Comparison of ENCODE assay signal across 9 mouse cellular contexts in the genomic region with DNA sequence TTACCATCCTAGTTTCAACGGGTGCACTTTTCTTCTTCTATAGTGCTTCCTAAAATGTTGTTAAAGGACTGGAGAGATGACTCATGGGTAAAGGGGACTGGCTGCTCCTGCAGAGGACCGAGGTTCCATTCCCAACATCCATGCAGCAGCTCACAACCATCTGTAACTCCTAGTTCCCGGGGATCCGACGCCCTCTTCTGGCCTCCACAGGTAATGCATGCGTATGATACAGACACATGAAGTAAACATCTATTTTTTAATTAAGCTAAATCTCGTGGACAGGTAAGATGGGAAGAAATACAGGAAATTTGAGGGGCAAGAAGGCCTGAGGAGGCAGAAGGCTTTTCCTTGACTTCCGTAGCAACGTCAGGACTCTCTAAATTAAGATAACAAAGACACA. TPM values are rescaled to one million over a fixed set of nuclear protein-coding genes. Genes with fewer than 3 reads are reported as not detected.
A peak's percentile ranks its signal among the peaks of the same experiment; 100 is the strongest.
DNase-seq lines count a peak whose midpoint lies in the region; ATAC-seq and TF ChIP-seq lines count a peak whose summit lies in the region.
"Had no signal": no experiment of that assay in that cellular context is flagged by ENCODE, and none has a peak within 500 bp of the region (broad histone marks: within the 10 kb centered on the region; RNA-seq: fewer than 3 reads in every experiment).

No protein-coding gene starts in this region.

- peak; percentile 63 for TF ChIP-seq CTCF in kidney, adult 2 months (conservative IDR thresholded peaks at IDR 0.05; ENCODE audit: insufficient read depth, insufficient read length, low read depth, low read length)

- ATAC-seq in hindbrain, embryonic 16.5 days, result no peak

- no peaks in the 10 kb centered on the region for H3K36me3 ChIP-seq in heart, embryonic 10.5 days
- H3K36me3 ChIP-seq in kidney, adult 2 months (ENCODE audit: control insufficient read depth, insufficient read depth, low read length), result no peaks in the 10 kb centered on the region
- no peaks in the 10 kb centered on the region for H3K36me3 ChIP-seq in myocyte (ENCODE audit: control insufficient read depth, insufficient read depth)
- H3K36me3 ChIP-seq in hindbrain, embryonic 16.5 days (ENCODE audit: control insufficient read depth, insufficient read depth, low read length), result no peaks in the 10 kb centered on the region

- H3K27me3 ChIP-seq in heart, embryonic 10.5 days (ENCODE audit: insufficient read depth, poor library complexity, severe bottlenecking), result no peaks in the 10 kb centered on the region
- no peaks in the 10 kb centered on the region for H3K27me3 ChIP-seq in kidney, adult 2 months (replicated peaks; ENCODE audit: control insufficient read depth, insufficient read depth, low read length)
- H3K27me3 ChIP-seq in myocyte (ENCODE audit: control insufficient read depth, insufficient read depth, insufficient read length), result no peaks in the 10 kb centered on the region
- H3K27me3 ChIP-seq in hindbrain, embryonic 16.5 days (replicated peaks; ENCODE audit: control insufficient read depth, insufficient read depth, low read length), result no peaks in the 10 kb centered on the region

- peak overlapping the region; percentile 65 for H3K4me2 ChIP-seq in myocyte (ENCODE audit: low read depth)
- no peak overlapping the region for H3K4me2 ChIP-seq in hindbrain, embryonic 16.5 days (ENCODE audit: low read length)

- no peak overlapping the region for H3K9ac ChIP-seq in hindbrain, embryonic 16.5 days (ENCODE audit: low read depth, low read length)

- no peak for DNase-seq in heart, embryonic 10.5 days (ENCODE audit: low spot score)
- DNase-seq in heart, adult 8-10 months (ENCODE audit: low spot score), result no peak
- peak; percentile 56 for DNase-seq in ES-CJ7 (ENCODE audit: low read depth, low spot score)
- DNase-seq in kidney, adult 2 months, result peak; percentile 67
- no peak for DNase-seq in urinary bladder, postnatal 14 days (ENCODE audit: low spot score)
- DNase-seq in embryo, embryonic 10.5 days (ENCODE audit: low spot score), result no peak

- no peaks in the 10 kb centered on the region for H3K9me3 ChIP-seq in heart, embryonic 10.5 days
- H3K9me3 ChIP-seq in hindbrain, embryonic 16.5 days (ENCODE audit: control insufficient read depth, low read length), result no peaks in the 10 kb centered on the region

- WGBS in heart, embryonic 10.5 days, result 32% methylated on average over 9 of the region's 9 CpGs
- 45% methylated on average over 9 of the region's 9 CpGs for WGBS in kidney, adult 2 months
- WGBS in hindbrain, embryonic 16.5 days, result 40% methylated on average over 9 of the region's 9 CpGs

- peak overlapping the region; percentile 64; the same call in 1 of the 2 replicates for H3K4me3 ChIP-seq in heart, embryonic 10.5 days
- H3K4me3 ChIP-seq in kidney, adult 2 months (ENCODE audit: insufficient read depth, low read depth, low read length), result no peak overlapping the region
- no peak overlapping the region for H3K4me3 ChIP-seq in myocyte
- no peak overlapping the region for H3K4me3 ChIP-seq in hindbrain, embryonic 16.5 days (ENCODE audit: low read length)

- TF ChIP-seq POLR2A in kidney, adult 2 months (IDR thresholded peaks at IDR 0.05; ENCODE audit: low read depth, low read length), result no peak
- no peak for TF ChIP-seq POLR2A in myocyte (IDR thresholded peaks at IDR 0.05; ENCODE audit: insufficient read length, low read depth)

- H3K27ac ChIP-seq in heart, embryonic 10.5 days, result no peak overlapping the region
- H3K27ac ChIP-seq in kidney, adult 2 months (ENCODE audit: insufficient read depth, low read depth, low read length), result peak overlapping the region; percentile 88
- no peak overlapping the region for H3K27ac ChIP-seq in hindbrain, embryonic 16.5 days (ENCODE audit: low read depth, low read length)

- H3ac ChIP-seq in myocyte (ENCODE audit: control insufficient read depth, insufficient read length), result no peak overlapping the region

- peaks cover 26% of the 10 kb centered on the region for H3K4me1 ChIP-seq in heart, embryonic 10.5 days
- peaks cover 15% of the 10 kb centered on the region; the same call in 1 of the 2 replicates for H3K4me1 ChIP-seq in kidney, adult 2 months (ENCODE audit: control insufficient read depth, insufficient read depth, low read length)
- H3K4me1 ChIP-seq in hindbrain, embryonic 16.5 days (ENCODE audit: control insufficient read depth, insufficient read depth, low read depth, low read length), result peaks cover 14% of the 10 kb centered on the region

- H3K79me2 ChIP-seq in myocyte (ENCODE audit: control insufficient read depth, insufficient read depth), result no peaks in the 10 kb centered on the region

TF ChIP-seq in myocyte, 11 proteins besides CTCF, POLR2A, EP300 and RAD21:
- TF ChIP-seq MYOG (IDR thresholded peaks at IDR 0.05; ENCODE audit: control insufficient read depth in 1 of 3, insufficient read depth in 1 of 3, insufficient read length in 2 of 3, low read depth in 2 of 3) (no peak), E2F4 (IDR thresholded peaks at IDR 0.05; ENCODE audit: insufficient read depth) (no peak), CEBPB (IDR thresholded peaks at IDR 0.05; ENCODE audit: insufficient read depth, poor library complexity, severe bottlenecking) (no peak), POLR2AphosphoS2 (IDR thresholded peaks at IDR 0.05; ENCODE audit: insufficient read length, low read depth) (no peak), SRF (IDR thresholded peaks at IDR 0.05; ENCODE audit: control insufficient read depth, insufficient read length, low read depth) (no peak), TCF12 (IDR thresholded peaks at IDR 0.05; ENCODE audit: insufficient read depth, poor library complexity, severe bottlenecking) (no peak), MAX (IDR thresholded peaks at IDR 0.05; ENCODE audit: low read depth) (no peak), MYOD1 (IDR thresholded peaks at IDR 0.05; ENCODE audit: control insufficient read depth in 1 of 3, insufficient read length in 2 of 3, low read depth in 2 of 3) (no peak), TCF3 (IDR thresholded peaks at IDR 0.05; ENCODE audit: insufficient read length, low read depth) (no peak), REST (IDR thresholded peaks at IDR 0.05; ENCODE audit: insufficient read depth, insufficient read length) (no peak), USF1 (IDR thresholded peaks at IDR 0.05; ENCODE audit: low read depth) (no peak)
TF ChIP-seq in myocyte: peak in this region for 0.

RNA-seq across cellular contexts. Expression of gene Katnal1, which starts 29.2 kb away (rescaled TPM):
- polyA plus RNA-seq in heart, embryonic 10.5 days (2016; fragmentation: Nextera tagmentation; extraction: Ambion mirVana), result 17.5 and 19.5 TPM in 2 replicates
- total RNA-seq in heart, adult 8-10 months (2022), result 10 to 100 TPM in 3 of 4 experiments, 1 to 10 TPM in 1; 8.8 to 12.8 (median 11.6) TPM
- 6.6 and 7.5 TPM in 2 replicates for polyA plus RNA-seq in kidney, adult 2 months (2012; rRNA removed)
- 7.6 TPM for polyA plus RNA-seq in myocyte (2012; fragmentation: generic; extraction: Trizol)
- 37.0 and 41.3 TPM in 2 replicates for polyA plus RNA-seq in hindbrain, embryonic 16.5 days (2015; fragmentation: Nextera tagmentation; extraction: Ambion mirVana)

RNA-seq across cellular contexts. Expression of gene Gm42791, which starts 36.6 kb away (rescaled TPM):
- 0.57 and 2.6 TPM in 2 replicates for polyA plus RNA-seq in heart, embryonic 10.5 days (2016; fragmentation: Nextera tagmentation; extraction: Ambion mirVana)
- total RNA-seq in heart, adult 8-10 months (2022), result 1 to 10 TPM; 3.2 to 7.7 (median 7.3) TPM
- not detected in 2 replicates for polyA plus RNA-seq in kidney, adult 2 months (2012; rRNA removed)
- polyA plus RNA-seq in myocyte (2012; fragmentation: generic; extraction: Trizol), result 0.11 TPM
- 3.9 and 5.3 TPM in 2 replicates for polyA plus RNA-seq in hindbrain, embryonic 16.5 days (2015; fragmentation: Nextera tagmentation; extraction: Ambion mirVana)
- polyA plus RNA-seq: frontal cortex, adult 2 months had no signal

Comparison
In these comparisons a context has a peak if more than half of its experiments do, and no peak if none do; other contexts are left out.
1. DNase-seq: peak in ES-CJ7 (single experiment) and kidney, adult 2 months (single experiment); none in heart, embryonic 10.5 days (single experiment), heart, adult 8-10 months (single experiment), urinary bladder, postnatal 14 days (single experiment) and embryo, embryonic 10.5 days (single experiment).